Mouse (Mus musculus): ENCODE data around the gene Atp6v0d1. TPM values are rescaled to one million over a fixed set of nuclear protein-coding genes. Genes with fewer than 3 reads are reported as not detected.

The Atp6v0d1 gene
- total and polyA plus RNA-seq, 3 experiments, result 51.1 to 83.8 TPM; not detected in 1

- TF ChIP-seq SMC3 (IDR thresholded peaks at IDR 0.05; ENCODE audit: low read depth, low read length) (peak; percentile 95), ZMIZ1 (IDR thresholded peaks at IDR 0.05; ENCODE audit: low read depth, low read length) (no peak), ZKSCAN1 (IDR thresholded peaks at IDR 0.05; ENCODE audit: low read depth, low read length) (no peak), RCOR1 (IDR thresholded peaks at IDR 0.05; ENCODE audit: low read depth, low read length) (no peak)
Observed at GRCm38 (mm10) chr8:105554087-105554486, 11.8 kb downstream of the Atp6v0d1 start (continued).

- DNase-seq (ENCODE audit: low read depth, low spot score), result no peak
- Histone ChIP-seq H3K27ac (ENCODE audit: control insufficient read depth, low read depth, low read length) (no peak overlapping the region), H3K36me3 (ENCODE audit: control insufficient read depth in 1 of 2, insufficient read depth in 2 of 2, low read length in 2 of 2) (no peaks in the 10 kb centered on the region; a peak in 1 of 4 replicates), H3K79me2 (ENCODE audit: control insufficient read depth, insufficient read depth, low read length, poor library complexity) (0 out of 2 replicates have a peak, but pooled peaks cover 2% of the 10 kb centered on the region), H3K27me3 (ENCODE audit: control insufficient read depth in 1 of 2, insufficient read depth in 2 of 2, low read length in 2 of 2) (no peaks in the 10 kb centered on the region), H3K4me1 (ENCODE audit: control insufficient read depth in 1 of 2, insufficient read depth in 2 of 2, low read length in 2 of 2) (no peaks in the 10 kb centered on the region), H3K9ac (ENCODE audit: control insufficient read depth, low read depth, low read length, poor library complexity, severe bottlenecking) (no peak overlapping the region), H3K9me3 (replicated peaks; ENCODE audit: insufficient read depth, low read length) (no peaks in the 10 kb centered on the region), H3K4me3 (ENCODE audit: control insufficient read depth in 1 of 2, insufficient read depth in 1 of 2, low read depth in 2 of 2, low read length in 2 of 2) (no peak overlapping the region)
- TF ChIP-seq EP300 (IDR thresholded peaks at IDR 0.05; ENCODE audit: low read depth in 1 of 2, low read length in 2 of 2), result no peak
- TF ChIP-seq SMC3 (IDR thresholded peaks at IDR 0.05; ENCODE audit: low read depth, low read length), result no peak
- TF ChIP-seq TBP (IDR thresholded peaks at IDR 0.05; ENCODE audit: low read depth, low read length), result no peak
- no peak for TF ChIP-seq GATA1 (IDR thresholded peaks at IDR 0.05; ENCODE audit: low read depth, low read length)
- no peak for TF ChIP-seq RAD21 (IDR thresholded peaks at IDR 0.05; ENCODE audit: low read depth, low read length)
- TF ChIP-seq CHD1 (IDR thresholded peaks at IDR 0.05; ENCODE audit: low read depth, low read length), result no peak
- no peak for TF ChIP-seq ZMIZ1 (IDR thresholded peaks at IDR 0.05; ENCODE audit: low read depth, low read length)
- TF ChIP-seq ZNF384 (IDR thresholded peaks at IDR 0.05; ENCODE audit: low read depth, low read length), result no peak
- no peak for TF ChIP-seq JUND (IDR thresholded peaks at IDR 0.05; ENCODE audit: low read depth, low read length)
- no peak for TF ChIP-seq MAFK (IDR thresholded peaks at IDR 0.05; ENCODE audit: borderline replicate concordance, low read depth, low read length)
- no peak for TF ChIP-seq MYB (IDR thresholded peaks at IDR 0.05; ENCODE audit: low read depth, low read length)
- TF ChIP-seq SIN3A (IDR thresholded peaks at IDR 0.05; ENCODE audit: low read length), result no peak
Observed at GRCm38 (mm10) chr8:105552824-105553223, 13.0 kb downstream of the Atp6v0d1 start.

- Histone ChIP-seq H3K9ac (ENCODE audit: control insufficient read depth, low read depth, low read length, poor library complexity, severe bottlenecking) (no peak overlapping the region), H3K9me3 (replicated peaks; ENCODE audit: insufficient read depth, low read length) (no peaks in the 10 kb centered on the region), H3K4me1 (ENCODE audit: control insufficient read depth in 1 of 2, insufficient read depth in 2 of 2, low read length in 2 of 2) (no peaks in the 10 kb centered on the region), H3K27me3 (ENCODE audit: control insufficient read depth in 1 of 2, insufficient read depth in 2 of 2, low read length in 2 of 2) (no peaks in the 10 kb centered on the region), H3K79me2 (ENCODE audit: control insufficient read depth, insufficient read depth, low read length, poor library complexity) (0 out of 2 replicates have a peak, but pooled peaks cover 2% of the 10 kb centered on the region), H3K36me3 (ENCODE audit: control insufficient read depth in 1 of 2, insufficient read depth in 2 of 2, low read length in 2 of 2) (no peaks in the 10 kb centered on the region; a peak in 1 of 4 replicates), H3K27ac (ENCODE audit: control insufficient read depth, low read depth, low read length) (no peak overlapping the region), H3K4me3 (ENCODE audit: control insufficient read depth in 1 of 2, insufficient read depth in 1 of 2, low read depth in 2 of 2, low read length in 2 of 2) (no peak overlapping the region)
- TF ChIP-seq TCF12 (IDR thresholded peaks at IDR 0.05; ENCODE audit: low read depth, low read length) (no peak), RCOR1 (IDR thresholded peaks at IDR 0.05; ENCODE audit: low read depth, low read length) (no peak), USF1 (IDR thresholded peaks at IDR 0.05; ENCODE audit: low read depth, low read length) (no peak), ZKSCAN1 (IDR thresholded peaks at IDR 0.05; ENCODE audit: low read depth, low read length) (no peak), ZC3H11A (IDR thresholded peaks at IDR 0.05; ENCODE audit: low read depth, low read length) (no peak), E2F4 (IDR thresholded peaks at IDR 0.05; ENCODE audit: borderline replicate concordance, low read depth, low read length) (no peak)
- no peak for DNase-seq (ENCODE audit: low read depth, low spot score)
Observed at GRCm38 (mm10) chr8:105552032-105552431, 13.8 kb downstream of the Atp6v0d1 start.

All from MEL (cell line).